Mouse (Mus musculus): ENCODE results near the gene Syt12. TPM values are rescaled to one million over a fixed set of nuclear protein-coding genes. Genes with fewer than 3 reads are reported as not detected.
"Not testable (repeated sequence)": the region's sequence is repeated elsewhere in the genome, so short reads cannot be mapped to it uniquely, and the experiment has no call there.

The Syt12 gene
- polyA plus RNA-seq, 1 experiment from 2014 or later, result 2.1 TPM

DNA sequence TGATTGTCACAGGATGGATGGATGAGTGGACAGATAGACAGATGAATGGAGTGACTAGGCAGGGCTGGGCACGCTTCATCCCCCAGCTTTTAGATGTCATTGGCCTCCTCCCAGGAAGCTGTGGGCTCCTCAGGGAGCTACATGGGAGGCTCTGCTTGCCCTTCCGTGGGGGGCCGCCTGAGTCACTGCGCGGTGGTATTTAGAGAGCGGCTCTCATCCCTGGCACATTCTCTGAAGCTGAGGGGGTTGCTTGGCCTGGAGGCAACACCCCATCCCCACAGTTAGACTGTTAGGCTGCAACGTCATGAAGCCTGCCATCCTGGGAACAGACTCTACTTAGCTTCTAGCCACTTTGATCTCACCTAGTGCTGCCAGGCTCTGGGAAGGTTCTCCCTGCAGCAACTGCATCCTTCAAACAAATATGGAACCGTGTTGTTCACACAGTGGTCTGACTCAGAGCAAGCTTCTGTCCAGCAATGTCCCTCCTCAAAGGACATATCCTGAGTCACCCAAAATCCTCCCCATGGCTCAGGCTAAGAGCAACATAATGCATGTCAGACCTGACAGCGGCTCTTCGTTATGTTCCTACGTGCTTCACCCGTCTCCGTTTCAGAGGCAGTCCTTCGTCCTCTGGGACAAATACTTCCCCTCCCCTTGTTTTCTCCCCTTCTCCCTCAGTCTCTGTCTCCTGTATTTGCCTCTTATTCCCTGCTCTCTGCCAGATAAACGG is 22.0 kb downstream of the Syt12 start:
- Histone ChIP-seq H3K9ac (no peak overlapping the region), H3K4me3 (no peak overlapping the region), H3K4me2 (replicated peaks) (no peak overlapping the region), H3K4me1 (0 out of 2 replicates have a peak, but pooled peaks cover 7% of the 10 kb centered on the region), H3K9me3 (no peaks in the 10 kb centered on the region), H3K27ac (no peak overlapping the region), H3K36me3 (no peaks in the 10 kb centered on the region), H3K27me3 (no peaks in the 10 kb centered on the region)
- ATAC-seq (ENCODE audit: insufficient number of reproducible peaks, insufficient read depth, low FRiP score, low TSS enrichment), result no peak
- 79% methylated on average over 15 of the region's 15 CpGs for whole genome bisulfite sequencing

DNA sequence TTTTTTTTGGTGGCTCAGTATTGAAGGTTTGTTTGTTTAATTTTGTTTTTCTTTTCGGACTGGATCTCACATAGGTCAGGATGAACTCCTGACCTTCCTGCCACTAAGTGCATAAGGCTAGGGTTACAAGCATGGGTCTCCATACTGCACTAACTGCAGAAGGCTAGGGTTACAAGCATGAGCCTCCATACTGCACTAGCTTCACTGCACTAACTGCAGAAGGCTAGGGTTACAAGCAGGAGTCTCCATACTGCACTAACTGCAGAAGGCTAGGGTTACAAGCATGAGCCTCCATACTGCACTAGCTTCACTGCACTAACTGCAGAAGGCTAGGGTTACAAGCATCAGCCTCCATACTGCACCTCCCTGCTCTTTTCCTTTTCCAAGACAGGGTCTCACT is 23.2 kb downstream of the Syt12 start:
- H3K27me3 ChIP-seq; H3K4me1 ChIP-seq; H3K36me3 ChIP-seq; H3K9me3 ChIP-seq; H3K9ac ChIP-seq; H3K4me2 ChIP-seq (replicated peaks); H3K27ac ChIP-seq; H3K4me3 ChIP-seq: not testable (repeated sequence)
- 16% methylated on average over 1 of the region's 1 CpGs for WGBS
- peak; percentile 37; the same call in 1 of the 2 replicates for ATAC-seq (ENCODE audit: insufficient number of reproducible peaks, insufficient read depth, low FRiP score, low TSS enrichment)

DNA sequence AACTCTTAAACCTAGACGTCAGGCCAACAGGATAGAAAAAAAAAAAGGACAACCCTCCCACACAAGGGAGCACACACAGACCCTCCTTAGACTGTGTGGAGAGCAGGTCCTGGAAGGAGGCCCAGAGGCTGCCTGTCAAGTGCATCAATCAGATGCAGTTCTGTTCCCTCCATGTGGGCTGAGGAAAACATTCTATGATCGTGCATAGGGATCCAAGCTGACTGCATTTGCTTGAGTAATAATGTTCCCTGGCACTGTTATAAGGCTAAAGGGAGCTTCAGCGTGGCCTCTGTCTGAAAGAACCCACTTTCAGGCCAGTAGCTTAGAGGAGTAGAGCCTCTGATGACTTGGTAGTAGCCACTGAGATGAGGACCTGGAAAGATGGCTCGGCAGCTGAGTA is 24.7 kb downstream of the Syt12 start:
- no peaks in the 10 kb centered on the region for H3K27me3 ChIP-seq
- WGBS, result 37% methylated on average over 4 of the region's 4 CpGs
- H3K4me1 ChIP-seq, result 0 out of 2 replicates have a peak, but pooled peaks cover 7% of the 10 kb centered on the region
- H3K9me3 ChIP-seq, result no peaks in the 10 kb centered on the region
- H3K9ac ChIP-seq, result peak overlapping the region; percentile 8; the same call in 1 of the 2 replicates
- no peak overlapping the region for H3K4me3 ChIP-seq
- no peak overlapping the region for H3K27ac ChIP-seq
- H3K4me2 ChIP-seq (replicated peaks), result no peak overlapping the region
- no peak for ATAC-seq (ENCODE audit: insufficient number of reproducible peaks, insufficient read depth, low FRiP score, low TSS enrichment)
- no peaks in the 10 kb centered on the region for H3K36me3 ChIP-seq

DNA sequence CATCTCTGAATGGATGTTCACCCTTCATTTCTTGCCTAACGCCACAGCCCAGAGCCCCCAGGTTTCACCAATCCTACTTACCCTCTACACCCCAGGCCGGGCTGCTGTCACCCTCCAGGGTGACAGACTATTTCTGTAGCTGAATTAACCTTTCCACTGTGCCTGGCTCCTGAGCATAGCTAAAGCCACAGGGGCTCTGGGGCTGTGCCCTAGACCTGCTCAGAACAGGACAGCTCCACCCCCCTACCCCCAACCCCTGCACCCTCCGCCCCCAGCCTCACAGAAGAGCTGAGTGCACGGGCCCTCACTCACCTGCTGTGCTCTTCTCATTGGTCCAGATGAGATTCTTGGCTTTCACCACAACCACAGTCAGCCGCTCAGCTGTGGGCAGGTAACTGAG is 25.3 kb downstream of the Syt12 start:
- Histone ChIP-seq H3K4me2 (replicated peaks) (no peak overlapping the region), H3K9ac (peak overlapping the region; percentile 8; the same call in 1 of the 2 replicates), H3K36me3 (no peaks in the 10 kb centered on the region), H3K9me3 (no peaks in the 10 kb centered on the region), H3K4me1 (0 out of 2 replicates have a peak, but pooled peaks cover 7% of the 10 kb centered on the region), H3K27ac (no peak overlapping the region), H3K27me3 (no peaks in the 10 kb centered on the region), H3K4me3 (no peak overlapping the region)
- ATAC-seq (ENCODE audit: insufficient number of reproducible peaks, insufficient read depth, low FRiP score, low TSS enrichment), result no peak
- WGBS, result 25% methylated on average over 5 of the region's 5 CpGs

DNA sequence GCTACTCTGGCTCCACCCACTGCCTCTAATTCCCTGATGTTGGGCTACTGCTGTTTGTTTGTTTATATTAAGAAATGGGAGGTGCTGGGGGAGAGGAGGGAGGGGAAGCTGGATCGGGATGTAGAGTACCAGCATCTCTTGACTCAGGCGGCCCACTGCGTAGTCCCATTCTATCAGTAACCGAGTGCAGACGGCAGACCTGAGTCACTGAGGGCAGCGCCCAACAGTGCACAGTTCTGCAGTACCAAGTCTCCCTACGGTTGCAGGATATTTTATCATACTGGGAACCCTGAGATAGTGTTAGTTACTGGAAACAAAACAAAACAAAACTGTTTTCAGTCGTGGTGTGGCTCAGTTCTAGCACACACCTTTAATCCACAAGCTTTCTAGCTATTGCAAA is 26.1 kb downstream of the Syt12 start:
- Histone ChIP-seq H3K36me3 (no peaks in the 10 kb centered on the region), H3K27ac (no peak overlapping the region), H3K4me3 (no peak overlapping the region), H3K27me3 (no peaks in the 10 kb centered on the region), H3K9ac (no peak overlapping the region), H3K4me2 (replicated peaks) (no peak overlapping the region), H3K9me3 (no peaks in the 10 kb centered on the region), H3K4me1 (0 out of 2 replicates have a peak, but pooled peaks cover 7% of the 10 kb centered on the region)
- WGBS, result 48% methylated on average over 8 of the region's 8 CpGs
- no peak for ATAC-seq (ENCODE audit: insufficient number of reproducible peaks, insufficient read depth, low FRiP score, low TSS enrichment)

DNA sequence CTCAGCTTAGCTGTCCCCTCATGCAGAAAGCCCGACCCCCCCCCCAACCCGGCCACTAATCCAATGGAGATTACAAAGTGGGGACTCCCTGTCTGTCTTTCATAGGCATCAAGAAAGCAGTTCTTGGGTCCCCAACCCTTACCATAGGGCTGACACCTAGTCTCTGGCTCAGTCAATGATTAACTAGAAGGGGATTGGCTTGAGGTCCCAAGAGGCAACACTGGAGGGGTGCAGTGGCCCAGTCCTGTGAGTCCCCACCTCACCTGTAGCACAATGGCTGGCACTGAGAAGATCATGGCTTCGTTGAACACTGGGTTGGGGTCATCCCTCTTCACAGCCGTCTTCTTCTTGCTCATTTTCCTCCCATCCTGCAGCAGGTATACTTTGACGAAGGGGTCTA is 26.6 kb downstream of the Syt12 start:
- H3K27me3 ChIP-seq, result no peaks in the 10 kb centered on the region
- no peak for ATAC-seq (ENCODE audit: insufficient number of reproducible peaks, insufficient read depth, low FRiP score, low TSS enrichment)
- H3K36me3 ChIP-seq, result no peaks in the 10 kb centered on the region
- H3K4me3 ChIP-seq, result no peak overlapping the region
- no peak overlapping the region for H3K27ac ChIP-seq
- 52% methylated on average over 5 of the region's 5 CpGs for WGBS
- no peak overlapping the region for H3K9ac ChIP-seq
- no peak overlapping the region for H3K4me2 ChIP-seq (replicated peaks)
- no peaks in the 10 kb centered on the region for H3K9me3 ChIP-seq
- 0 out of 2 replicates have a peak, but pooled peaks cover 7% of the 10 kb centered on the region for H3K4me1 ChIP-seq

DNA sequence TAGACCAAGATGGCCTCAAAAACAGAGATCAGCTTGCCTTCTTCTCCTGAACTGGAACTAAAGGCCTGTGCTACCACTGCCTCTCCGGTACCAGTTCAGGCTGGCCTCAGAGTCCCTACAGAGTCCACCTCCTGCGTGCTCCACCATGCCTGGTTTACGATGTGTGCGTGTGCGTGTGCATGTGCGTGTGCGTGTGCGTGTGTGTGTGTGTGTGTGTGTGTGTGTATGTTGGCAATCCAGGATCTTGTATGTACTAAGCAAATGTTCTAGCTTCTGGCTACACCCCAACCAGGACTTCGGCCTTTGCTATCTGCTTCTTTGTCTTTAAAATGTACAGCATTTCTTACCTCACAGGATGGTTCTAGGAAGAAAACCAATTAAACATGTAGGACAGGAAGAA is 28.0 kb downstream of the Syt12 start:
- no peak overlapping the region for H3K9ac ChIP-seq
- H3K9me3 ChIP-seq, result no peaks in the 10 kb centered on the region
- H3K36me3 ChIP-seq, result no peaks in the 10 kb centered on the region
- no peak overlapping the region for H3K4me2 ChIP-seq (replicated peaks)
- 0 out of 2 replicates have a peak, but pooled peaks cover 7% of the 10 kb centered on the region for H3K4me1 ChIP-seq
- 95% methylated on average over 9 of the region's 9 CpGs for WGBS
- no peaks in the 10 kb centered on the region for H3K27me3 ChIP-seq
- no peak overlapping the region for H3K4me3 ChIP-seq
- H3K27ac ChIP-seq, result no peak overlapping the region
- no peak for ATAC-seq (ENCODE audit: insufficient number of reproducible peaks, insufficient read depth, low FRiP score, low TSS enrichment)

DNA sequence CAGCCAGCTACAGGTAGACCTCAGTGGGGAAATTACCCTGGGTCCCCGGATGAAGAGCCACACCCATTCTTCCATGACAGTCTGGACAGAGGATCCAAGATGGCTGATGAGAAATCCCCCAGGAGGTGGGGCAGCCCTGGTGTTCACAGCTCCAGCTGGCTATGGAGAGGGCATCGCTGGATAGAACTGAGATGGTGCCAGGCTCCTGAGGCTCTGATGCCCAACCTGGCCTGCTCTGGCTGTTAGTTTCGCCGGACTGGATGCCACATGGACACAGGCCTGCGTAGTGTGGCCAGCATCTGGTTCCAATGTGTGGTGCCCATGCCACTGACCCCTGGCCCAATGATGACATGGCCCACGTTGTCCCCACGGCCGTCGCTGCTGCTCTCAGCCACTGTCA is 29.8 kb downstream of the Syt12 start:
- Histone ChIP-seq H3K27me3 (no peaks in the 10 kb centered on the region), H3K4me3 (no peak overlapping the region), H3K9me3 (no peaks in the 10 kb centered on the region), H3K4me2 (replicated peaks) (no peak overlapping the region), H3K9ac (no peak overlapping the region), H3K36me3 (no peaks in the 10 kb centered on the region), H3K4me1 (0 out of 2 replicates have a peak, but pooled peaks cover 7% of the 10 kb centered on the region), H3K27ac (no peak overlapping the region)
- no peak for ATAC-seq (ENCODE audit: insufficient number of reproducible peaks, insufficient read depth, low FRiP score, low TSS enrichment)
- 73% methylated on average over 9 of the region's 9 CpGs for WGBS

DNA sequence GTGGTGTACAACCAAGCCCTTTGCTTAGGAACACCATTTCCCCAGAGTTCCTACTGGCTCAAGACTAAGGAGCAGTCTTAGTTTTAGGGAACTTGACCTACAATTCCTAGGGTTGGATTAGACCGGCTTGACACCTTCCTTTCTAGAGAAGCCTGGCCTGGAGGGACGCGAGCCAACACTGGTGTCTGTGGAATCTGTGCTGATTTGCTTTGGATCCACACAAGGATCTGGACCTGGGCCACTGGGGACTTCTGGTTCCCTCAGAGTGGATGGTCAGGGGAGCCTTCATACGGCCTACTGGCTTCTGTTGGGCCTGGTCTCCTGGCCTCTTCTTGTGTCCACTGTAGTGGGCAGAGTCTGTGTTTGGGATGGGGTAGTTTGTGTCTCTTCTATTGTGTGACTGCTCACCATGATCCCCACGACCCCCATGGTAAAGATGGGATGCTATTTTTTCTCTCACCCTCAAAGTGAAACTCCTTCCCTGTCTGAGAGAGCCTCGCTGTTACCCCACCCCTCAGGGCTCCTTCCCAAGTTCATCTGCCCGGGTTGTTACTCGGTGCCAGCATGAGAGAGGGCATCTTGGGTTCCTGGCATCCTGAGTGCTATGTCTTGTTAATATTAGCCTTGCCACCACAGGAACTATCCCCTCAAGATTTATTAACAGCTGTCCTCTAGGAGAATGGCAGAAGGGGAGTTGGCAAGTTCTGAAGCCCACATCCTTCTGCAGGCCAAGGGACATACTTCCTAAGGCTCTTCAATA is 30.4 kb downstream of the Syt12 start:
- Histone ChIP-seq H3K27ac (no peak overlapping the region), H3K9me3 (no peaks in the 10 kb centered on the region), H3K4me3 (no peak overlapping the region), H3K9ac (no peak overlapping the region), H3K4me1 (peaks cover 8% of the 10 kb centered on the region), H3K27me3 (no peaks in the 10 kb centered on the region), H3K4me2 (replicated peaks) (no peak overlapping the region), H3K36me3 (no peaks in the 10 kb centered on the region)
- WGBS, result 91% methylated on average over 8 of the region's 8 CpGs
- no peak for ATAC-seq (ENCODE audit: insufficient number of reproducible peaks, insufficient read depth, low FRiP score, low TSS enrichment)

DNA sequence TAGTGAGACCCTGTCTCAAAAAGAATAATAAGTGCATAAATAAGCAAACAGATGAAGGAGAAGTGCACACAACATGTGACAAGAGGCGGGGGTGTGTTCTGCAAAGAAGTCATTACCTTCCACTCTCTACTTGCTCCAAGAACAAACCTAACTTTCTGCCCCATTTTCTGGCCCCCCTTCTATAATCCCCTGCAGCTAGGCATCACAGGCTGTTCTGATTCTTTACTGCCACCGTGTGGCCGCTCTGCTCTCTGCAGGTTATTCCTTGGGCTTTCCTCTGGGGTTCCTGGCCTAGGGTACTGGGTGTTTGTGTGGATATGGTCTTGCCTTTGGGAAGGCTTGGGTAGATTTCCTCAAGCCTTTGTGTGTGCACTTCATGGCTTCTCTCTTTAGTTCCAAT is 34.8 kb downstream of the Syt12 start:
- Histone ChIP-seq H3K9ac (no peak overlapping the region), H3K9me3 (no peaks in the 10 kb centered on the region), H3K4me3 (no peak overlapping the region), H3K4me2 (replicated peaks) (no peak overlapping the region), H3K27me3 (no peaks in the 10 kb centered on the region), H3K36me3 (no peaks in the 10 kb centered on the region), H3K4me1 (peaks cover 33% of the 10 kb centered on the region), H3K27ac (0 out of 2 replicates have a peak overlapping the region, but pooled peaks have one; percentile 46)
- 13% methylated on average over 3 of the region's 3 CpGs for whole genome bisulfite sequencing
- no peak for ATAC-seq (ENCODE audit: insufficient number of reproducible peaks, insufficient read depth, low FRiP score, low TSS enrichment)

DNA sequence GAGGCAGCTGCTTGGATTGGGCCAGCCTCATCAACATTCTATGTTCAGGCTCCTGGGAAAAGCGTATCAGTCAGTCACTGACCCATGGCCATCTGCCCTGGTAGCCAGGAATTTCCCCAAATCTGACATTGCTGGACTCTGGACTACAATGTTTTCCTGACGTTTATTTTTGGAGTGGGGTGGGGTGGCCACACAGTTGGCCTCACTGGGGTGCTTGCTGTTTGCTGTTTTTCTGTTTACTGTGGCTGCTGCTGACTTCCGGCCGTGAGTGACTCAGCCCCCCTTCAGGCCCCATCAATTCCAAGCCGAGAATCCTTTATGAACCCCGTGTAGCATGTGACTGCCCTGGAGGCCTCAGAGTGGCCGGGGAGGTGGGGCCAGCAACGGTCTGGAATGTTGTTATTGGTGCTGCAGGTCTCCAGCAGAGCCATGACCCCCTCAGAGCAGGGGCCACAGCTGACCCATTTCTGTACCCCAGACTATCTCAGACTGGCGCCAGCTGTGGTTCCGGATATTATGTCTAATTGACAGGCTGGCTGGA is 35.6 kb downstream of the Syt12 start:
- no peaks in the 10 kb centered on the region for H3K9me3 ChIP-seq
- ATAC-seq (ENCODE audit: insufficient number of reproducible peaks, insufficient read depth, low FRiP score, low TSS enrichment), result no peak
- H3K27ac ChIP-seq, result peak overlapping the region; percentile 46; the same call in 1 of the 2 replicates
- no peak overlapping the region for H3K4me3 ChIP-seq
- H3K36me3 ChIP-seq, result peaks cover under 1% of the 10 kb centered on the region; the same call in 1 of the 2 replicates
- H3K9ac ChIP-seq, result no peak overlapping the region
- H3K4me2 ChIP-seq (replicated peaks), result peak overlapping the region; percentile 7; the same call in 1 of the 2 replicates
- 24% methylated on average over 10 of the region's 10 CpGs for WGBS
- peaks cover 33% of the 10 kb centered on the region for H3K4me1 ChIP-seq
- no peaks in the 10 kb centered on the region for H3K27me3 ChIP-seq

Measured in embryonic facial prominence, embryonic 12.5 days (tissue).